Mouse (Mus musculus) G1E (cell line): ENCODE data around the gene Mcm3.
"Not testable (repeated sequence)": the region's sequence is repeated elsewhere in the genome, so short reads cannot be mapped to it uniquely, and the experiment has no call there.

Experiments
- CTCF ChIP-seq: IDR thresholded peaks from 2 replicates; pipeline ENCODE4 v1.5.1; 2012; ENCODE audit warnings: low read depth, low read length, inconsistent platforms, mixed read lengths
- GATA1 ChIP-seq: IDR thresholded peaks from 2 replicates; pipeline ENCODE4 v1.6.1; 2012; ENCODE audit warnings: borderline replicate concordance, low read length, inconsistent platforms, mixed read lengths
- GATA2 ChIP-seq: IDR thresholded peaks from 2 replicates; pipeline ENCODE4 v1.6.1; 2012; ENCODE audit warnings: low read depth, low read length, inconsistent platforms, borderline replicate concordance

GRCm38 (mm10) chr1:20790517-20790916 is 29.6 kb downstream of the Mcm3 start, which contains the start of gene Il17f:
- TF ChIP-seq CTCF, GATA1, GATA2: not testable (repeated sequence)
